Mouse (Mus musculus) lung, embryonic 15.5 days (tissue): Measurements from ENCODE around the gene Cnot1. TPM values are rescaled to one million over a fixed set of nuclear protein-coding genes. Genes with fewer than 3 reads are reported as not detected.

Experiments
- ATAC-seq: fragments of 200-750 bp; cut with Nextera tagmentation; 2 replicates; pipeline ENCODE4 v1.8.0; 2017; ENCODE audit warnings: moderate number of reproducible peaks, borderline replicate concordance; ENCODE audit not compliant: low FRiP score, low TSS enrichment; ENCODE audit errors: extremely low read depth
- H3K27ac ChIP-seq: fragments of 300-500 bp; sonication (generic); 2 replicates; pipeline ENCODE4 v1.5.1; 2015; ENCODE audit warnings: moderate library complexity, mild to moderate bottlenecking, inconsistent platforms
- H3K27me3 ChIP-seq: fragments of 300-500 bp; sonication (generic); 2 replicates; pipeline ENCODE4 v1.6.1; 2015; ENCODE audit warnings: inconsistent platforms
- H3K36me3 ChIP-seq: fragments of 300-500 bp; sonication (generic); 2 replicates; pipeline ENCODE4 v1.6.1; 2015; ENCODE audit warnings: inconsistent platforms
- H3K4me1 ChIP-seq: fragments of 300-500 bp; sonication (generic); 2 replicates; pipeline ENCODE4 v1.6.1; 2015; ENCODE audit warnings: inconsistent platforms
- H3K4me2 ChIP-seq: fragments of 300-500 bp; sonication (generic); 2 replicates; pipeline ENCODE4 v1.6.1; 2015; ENCODE audit warnings: inconsistent platforms, mild to moderate bottlenecking, moderate library complexity
- H3K4me3 ChIP-seq: fragments of 300-500 bp; sonication (generic); 2 replicates; pipeline ENCODE4 v1.5.1; 2015; ENCODE audit warnings: mild to moderate bottlenecking, inconsistent platforms
- H3K9ac ChIP-seq: fragments of 300-500 bp; sonication (generic); 2 replicates; pipeline ENCODE4 v1.6.1; 2015; ENCODE audit warnings: inconsistent platforms
- H3K9me3 ChIP-seq: fragments of 300-500 bp; sonication (generic); 2 replicates; pipeline ENCODE4 v1.6.1; 2016; ENCODE audit warnings: inconsistent platforms
- WGBS: fragments of 180-500 bp; shearing (Covaris S2); methylation state at CpG from one replicate; pipeline ENCODE4 v1.1.7; 2015; 5-methylcytosine and 5-hydroxymethylcytosine counted together
- microRNA-seq: library from miRNA; unstranded; fragments of <30 nt; microRNA quantifications from one replicate; pipeline ENCODE4, GENCODE M21; 2016
- polyA plus RNA-seq: library from polyadenylated mRNA; unstranded; fragments of >200 nt; fragmentation: Nextera tagmentation; extraction: Ambion mirVana; gene quantifications from 2 replicates; pipeline ENCODE4 v1.2.1, GENCODE M21; 2015

Cnot1 gene
- polyA plus RNA-seq, 1 experiment from 2014 or later = 64.1 TPM

- no peak overlapping the region for H3K27ac ChIP-seq
- ATAC-seq = no peak
- peaks cover 35% of the 10 kb centered on the region for H3K27me3 ChIP-seq
- no peak overlapping the region for H3K9ac ChIP-seq
- no peak overlapping the region for H3K4me2 ChIP-seq
- H3K4me1 ChIP-seq = no peaks in the 10 kb centered on the region
- H3K36me3 ChIP-seq = no peaks in the 10 kb centered on the region
- 80% methylated on average over 6 of the region's 6 CpGs for WGBS
- no peaks in the 10 kb centered on the region for H3K9me3 ChIP-seq
- no peak overlapping the region for H3K4me3 ChIP-seq
Observed at GRCm38 (mm10) chr8:95671861-95672260, 135.4 kb downstream of the Cnot1 start.

- H3K9me3 ChIP-seq = no peaks in the 10 kb centered on the region
- no peak overlapping the region for H3K4me3 ChIP-seq
- no peak for ATAC-seq
- WGBS = 80% methylated on average over 2 of the region's 2 CpGs
- no peak overlapping the region for H3K27ac ChIP-seq
- peaks cover 16% of the 10 kb centered on the region for H3K27me3 ChIP-seq
- no peaks in the 10 kb centered on the region for H3K4me1 ChIP-seq
- H3K36me3 ChIP-seq = no peaks in the 10 kb centered on the region
- H3K9ac ChIP-seq = no peak overlapping the region
- H3K4me2 ChIP-seq = no peak overlapping the region
Observed at GRCm38 (mm10) chr8:95669967-95670366, 137.3 kb downstream of the Cnot1 start.

Small RNA genes within 50 kb of the gene (microRNA-seq; reads per million reads assigned to microRNA genes)
- gene Mir7073 = 1.3 reads per million

Other genes with a start within 250 kb of the Cnot1 start
- gene Prss54, start 231.1 kb downstream of the Cnot1 start, polyA plus RNA-seq = not detected in 2 replicates
- 23.6 and 25.3 TPM in 2 replicates for gene Gins3, start 174.0 kb downstream of the Cnot1 start, polyA plus RNA-seq
- 18.5 and 20.4 TPM in 2 replicates for gene Ndrg4, start 130.5 kb downstream of the Cnot1 start, polyA plus RNA-seq
- gene Setd6, start 91.6 kb downstream of the Cnot1 start, polyA plus RNA-seq = 17.3 and 18.3 TPM in 2 replicates
- gene Sap18b, start 17.9 kb upstream of the Cnot1 start, polyA plus RNA-seq = 313 and 341 TPM in 2 replicates
- gene Slc38a7, start 46.1 kb upstream of the Cnot1 start, polyA plus RNA-seq = 12.5 and 13.8 TPM in 2 replicates
- 137 and 146 TPM in 2 replicates for gene Got2, start 81.1 kb upstream of the Cnot1 start, polyA plus RNA-seq